Mouse (Mus musculus): ENCODE measurements around the gene Crip1.

GRCm38 (mm10) chr12:113097749-113098281 lies 48.3 kb upstream of the Crip1 start, which contains the start of gene Mta1:
- TF ChIP-seq CTCF (IDR thresholded peaks at IDR 0.05; ENCODE audit: low read depth) (no peak), EP300 (IDR thresholded peaks at IDR 0.05; ENCODE audit: low read depth) (no peak)
